Mouse (Mus musculus) hindbrain, postnatal 0 days (tissue): ENCODE data around the gene Bicc1. TPM values are rescaled to one million over a fixed set of nuclear protein-coding genes. Genes with fewer than 3 reads are reported as not detected.

ENCODE experiments used
- ATAC-seq: fragments of 200-750 bp; cut with Nextera tagmentation; 2 replicates; pipeline ENCODE4 v1.8.0; 2017; ENCODE audit warnings: mild to moderate bottlenecking, moderate TSS enrichment, moderate library complexity
- DNase-seq: peaks from one replicate; pipeline ENCODE4 v3.0.0-alpha.2; 2015; ENCODE audit warnings: low spot score
- H3K27ac ChIP-seq: fragments of 300-500 bp; sonication (generic); 2 replicates; pipeline ENCODE4 v1.5.1; 2014; ENCODE audit warnings: mild to moderate bottlenecking
- H3K27me3 ChIP-seq: fragments of 300-500 bp; sonication (generic); 2 replicates; pipeline ENCODE4 v1.6.1; 2014; ENCODE audit warnings: low read length, mixed read lengths; ENCODE audit not compliant: insufficient read depth
- H3K36me3 ChIP-seq: fragments of 300-500 bp; sonication (generic); 2 replicates; pipeline ENCODE4 v1.6.1; 2014; ENCODE audit warnings: low read length, mixed read lengths; ENCODE audit not compliant: insufficient read depth
- H3K4me1 ChIP-seq: fragments of 300-500 bp; sonication (generic); 2 replicates; pipeline ENCODE4 v1.6.1; 2014; ENCODE audit warnings: antibody characterized with exemption, low read length, mixed read lengths; ENCODE audit not compliant: insufficient read depth
- H3K4me2 ChIP-seq: fragments of 300-500 bp; sonication (generic); 2 replicates; pipeline ENCODE4 v1.6.1; 2014; ENCODE audit warnings: low read depth, mild to moderate bottlenecking, low read length, moderate library complexity, mixed read lengths
- H3K4me3 ChIP-seq: fragments of 300-500 bp; sonication (generic); 2 replicates; pipeline ENCODE4 v1.5.1; 2014; ENCODE audit warnings: low read length
- H3K9ac ChIP-seq: fragments of 300-500 bp; sonication (generic); replicated peaks from 2 replicates; pipeline ENCODE4 v1.6.1; 2014; ENCODE audit warnings: mild to moderate bottlenecking, low read length, moderate library complexity, mixed read lengths
- H3K9me3 ChIP-seq: fragments of 300-500 bp; sonication (generic); 2 replicates; pipeline ENCODE4 v1.6.1; 2016; ENCODE audit warnings: low read length, mixed read lengths
- CTCF ChIP-seq: IDR thresholded peaks from 2 replicates; pipeline ENCODE4 v1.5.1; 2016; ENCODE audit warnings: antibody characterized with exemption, control low read depth, low read depth
- WGBS: fragments of 180-500 bp; shearing (Covaris S2); extraction: QIAGEN DNeasy Blood & Tissue Kit; methylation state at CpG from one replicate; pipeline ENCODE4 v1.1.7; 2014; 5-methylcytosine and 5-hydroxymethylcytosine counted together
- polyA plus RNA-seq: library from polyadenylated mRNA; unstranded; fragments of >200 nt; fragmentation: Nextera tagmentation; extraction: Ambion mirVana; gene quantifications from 2 replicates; pipeline ENCODE4 v1.2.1, GENCODE M21; 2015
- total RNA-seq: library from RNA; depleted of rRNA; stranded (reverse); fragments of >200 nt; gene quantifications from 2 replicates; pipeline ENCODE4 v1.2.3, GENCODE M21; 2014

Bicc1 gene
- total and polyA plus RNA-seq, 2 experiments from 2014 or later: 5.1 to 6.5 TPM

- no peak overlapping the region for H3K4me2 ChIP-seq
- no peaks in the 10 kb centered on the region for H3K4me1 ChIP-seq
- no peaks in the 10 kb centered on the region for H3K27me3 ChIP-seq
- H3K4me3 ChIP-seq: no peak overlapping the region
- H3K9ac ChIP-seq: no peak overlapping the region
- no peaks in the 10 kb centered on the region for H3K36me3 ChIP-seq
- DNase-seq: no peak
- TF ChIP-seq CTCF: no peak
- peaks cover 4% of the 10 kb centered on the region; the same call in 1 of the 2 replicates for H3K9me3 ChIP-seq
- 84% methylated on average over 7 of the region's 7 CpGs for WGBS
- ATAC-seq: no peak; the same call in 1 of the 2 replicates
- no peak overlapping the region for H3K27ac ChIP-seq
Observed at GRCm38 (mm10) chr10:71194713-71195112, 35.2 kb upstream of the Bicc1 start.

- DNase-seq (no peak), ATAC-seq (no peak)
- H3K4me1 ChIP-seq: no peaks in the 10 kb centered on the region
- peaks cover 4% of the 10 kb centered on the region; the same call in 1 of the 2 replicates for H3K9me3 ChIP-seq
- 23% methylated on average over 7 of the region's 7 CpGs for whole genome bisulfite sequencing
- no peak overlapping the region for H3K4me3 ChIP-seq
- no peak overlapping the region for H3K4me2 ChIP-seq
- H3K36me3 ChIP-seq: no peaks in the 10 kb centered on the region
- no peak for TF ChIP-seq CTCF
- no peak overlapping the region for H3K9ac ChIP-seq
- H3K27ac ChIP-seq: no peak overlapping the region
- no peaks in the 10 kb centered on the region for H3K27me3 ChIP-seq
Observed at GRCm38 (mm10) chr10:71193319-71193718, 33.8 kb upstream of the Bicc1 start.

- WGBS: 44% methylated on average over 11 of the region's 11 CpGs
- Histone ChIP-seq H3K36me3 (no peaks in the 10 kb centered on the region), H3K4me1 (no peaks in the 10 kb centered on the region), H3K4me3 (no peak overlapping the region), H3K27ac (no peak overlapping the region), H3K27me3 (no peaks in the 10 kb centered on the region), H3K9me3 (peaks cover 4% of the 10 kb centered on the region; the same call in 1 of the 2 replicates), H3K9ac (no peak overlapping the region), H3K4me2 (no peak overlapping the region)
- DNase-seq (no peak), ATAC-seq (no peak)
- no peak for TF ChIP-seq CTCF
Observed at GRCm38 (mm10) chr10:71192886-71193285, 33.4 kb upstream of the Bicc1 start.

GRCm38 (mm10) chr10:71188681-71189080 is 29.2 kb upstream of the Bicc1 start:
- no peak for ATAC-seq
- Histone ChIP-seq H3K27me3 (no peaks in the 10 kb centered on the region), H3K9me3 (peaks cover 4% of the 10 kb centered on the region; the same call in 1 of the 2 replicates), H3K36me3 (no peaks in the 10 kb centered on the region), H3K4me2 (no peak overlapping the region), H3K27ac (no peak overlapping the region), H3K4me3 (no peak overlapping the region), H3K9ac (no peak overlapping the region), H3K4me1 (no peaks in the 10 kb centered on the region)
- no peak for TF ChIP-seq CTCF
- WGBS: 92% methylated on average over 4 of the region's 4 CpGs
- DNase-seq: no peak

- H3K27ac ChIP-seq: no peak overlapping the region
- 73% methylated on average over 7 of the region's 7 CpGs for WGBS
Observed at GRCm38 (mm10) chr10:71185059-71185458, 25.6 kb upstream of the Bicc1 start.

GRCm38 (mm10) chr10:71183339-71184031 is 24.0 kb upstream of the Bicc1 start:
- no peak overlapping the region for H3K4me2 ChIP-seq
- H3K4me1 ChIP-seq: no peaks in the 10 kb centered on the region
- H3K9me3 ChIP-seq: 0 out of 2 replicates have a peak, but pooled peaks cover 2% of the 10 kb centered on the region
- no peaks in the 10 kb centered on the region for H3K27me3 ChIP-seq
- ATAC-seq: no peak
- H3K4me3 ChIP-seq: no peak overlapping the region
- no peak for DNase-seq
- H3K36me3 ChIP-seq: no peaks in the 10 kb centered on the region
- no peak overlapping the region for H3K9ac ChIP-seq
- H3K27ac ChIP-seq: no peak overlapping the region
- WGBS: 56% methylated on average over 7 of the region's 7 CpGs
- no peak for TF ChIP-seq CTCF

More at GRCm38 (mm10) chr10:71185059-71185458, 25.6 kb upstream of the Bicc1 start:
- no peak for TF ChIP-seq CTCF
- no peak overlapping the region for H3K4me2 ChIP-seq
- no peaks in the 10 kb centered on the region for H3K36me3 ChIP-seq
- H3K4me1 ChIP-seq: no peaks in the 10 kb centered on the region
- H3K9me3 ChIP-seq: 0 out of 2 replicates have a peak, but pooled peaks cover 2% of the 10 kb centered on the region
- ATAC-seq: no peak
- H3K4me3 ChIP-seq: no peak overlapping the region
- no peak for DNase-seq
- no peak overlapping the region for H3K9ac ChIP-seq
- no peaks in the 10 kb centered on the region for H3K27me3 ChIP-seq

- no peaks in the 10 kb centered on the region for H3K27me3 ChIP-seq
- H3K36me3 ChIP-seq: no peaks in the 10 kb centered on the region
- 0 out of 2 replicates have a peak, but pooled peaks cover 2% of the 10 kb centered on the region for H3K9me3 ChIP-seq
- no peak overlapping the region for H3K9ac ChIP-seq
- DNase-seq: no peak
- ATAC-seq: no peak
- H3K27ac ChIP-seq: no peak overlapping the region
- WGBS: 88% methylated on average over 4 of the region's 4 CpGs
- H3K4me2 ChIP-seq: no peak overlapping the region
- TF ChIP-seq CTCF: no peak
- H3K4me1 ChIP-seq: no peaks in the 10 kb centered on the region
- H3K4me3 ChIP-seq: no peak overlapping the region
Observed at GRCm38 (mm10) chr10:71181931-71182330, 22.4 kb upstream of the Bicc1 start.
